ENCODE assay signal across 1 mouse cellular context in the genomic region with DNA sequence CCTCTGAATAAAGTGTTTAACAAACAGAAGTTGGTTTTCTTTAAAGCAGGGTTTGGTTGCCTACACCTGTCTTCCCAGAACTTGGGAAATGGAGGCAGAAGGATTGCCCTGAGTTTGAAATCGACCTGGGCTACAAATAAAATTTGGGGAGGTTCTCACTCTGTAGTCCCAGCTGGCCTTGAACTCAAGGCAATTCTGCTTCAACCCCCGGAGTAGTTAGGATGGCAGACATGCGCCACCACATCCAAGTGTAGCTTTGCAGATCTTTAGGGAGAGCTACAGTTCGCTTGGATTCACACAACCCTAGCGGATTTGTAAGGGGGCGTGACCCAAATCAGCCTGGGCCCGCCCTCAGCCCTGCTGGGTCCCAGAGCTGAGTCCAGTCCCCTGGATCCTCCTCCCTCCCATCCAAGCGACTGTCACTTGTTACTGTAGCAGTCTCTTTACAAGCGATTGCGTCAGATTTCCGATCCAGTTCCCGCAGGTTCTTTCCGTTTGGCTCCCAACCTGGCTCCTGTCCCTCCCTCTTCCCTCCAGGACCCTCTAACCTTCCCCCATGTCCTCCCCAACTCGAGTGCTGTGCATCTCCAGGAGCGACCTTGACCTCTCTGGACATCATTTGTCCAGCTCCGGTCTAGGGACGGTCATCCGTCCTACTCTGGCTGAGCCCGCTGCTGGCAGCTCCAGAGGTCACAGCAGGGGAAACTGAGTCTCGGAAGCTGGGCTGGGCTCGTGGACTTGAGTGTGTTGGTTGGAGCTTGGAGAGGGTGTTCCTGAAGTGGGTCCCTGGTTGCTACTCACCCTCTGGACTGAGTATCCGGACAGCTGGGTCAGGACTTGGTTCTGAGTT.
TF ChIP-seq lines count a peak whose summit lies in the region.

No protein-coding gene starts in this region.

TF ChIP-seq in MEL, 35 proteins besides CTCF, POLR2A, EP300 and RAD21:
- TF ChIP-seq USF1 (IDR thresholded peaks at IDR 0.05; ENCODE audit: low read depth, low read length) (no peak), ZKSCAN1 (IDR thresholded peaks at IDR 0.05; ENCODE audit: low read depth, low read length) (no peak), CHD2 (IDR thresholded peaks at IDR 0.05; ENCODE audit: low read length) (no peak), TAL1 (IDR thresholded peaks at IDR 0.05; ENCODE audit: low read length) (no peak), MEF2A (IDR thresholded peaks at IDR 0.05; ENCODE audit: extremely low read depth, insufficient replicate concordance, low read depth, low read length, poor library complexity, severe bottlenecking) (no peak), NELFE (IDR thresholded peaks at IDR 0.05; ENCODE audit: low read depth, low read length) (no peak), ZC3H11A (IDR thresholded peaks at IDR 0.05; ENCODE audit: low read depth, low read length) (no peak), USF2 (IDR thresholded peaks at IDR 0.05; ENCODE audit: borderline replicate concordance in 1 of 2, insufficient read depth in 1 of 2, low read depth in 1 of 2, low read length in 2 of 2) (no peak), POLR2AphosphoS5 (IDR thresholded peaks at IDR 0.05; ENCODE audit: borderline replicate concordance, low read depth, low read length) (no peak), MAFK (IDR thresholded peaks at IDR 0.05; ENCODE audit: borderline replicate concordance, low read depth, low read length) (no peak), MAZ (IDR thresholded peaks at IDR 0.05; ENCODE audit: low read depth, low read length) (no peak), KAT2A (conservative IDR thresholded peaks at IDR 0.05; ENCODE audit: low read depth, low read length) (no peak), SMC3 (IDR thresholded peaks at IDR 0.05; ENCODE audit: low read depth, low read length) (no peak), NRF1 (IDR thresholded peaks at IDR 0.05; ENCODE audit: insufficient read depth, low read depth, low read length, poor library complexity, severe bottlenecking) (no peak)
